Mouse (Mus musculus) layer of hippocampus, adult 9-10 months (tissue): ENCODE results near the gene Synj1.
A peak's percentile ranks its signal among the peaks of the same experiment; 100 is the strongest.

Experiments
- DNase-seq: peaks from one replicate; pipeline ENCODE4 v3.0.0; 2022; ENCODE audit warnings: low spot score

Gene Synj1

GRCm38 (mm10) chr16:91011021-91011683, at the start of gene Synj1:
Gene Synj1, minus strand, starts transcription at chr16:91011308.
- peak; percentile 72 for DNase-seq

- no peak for DNase-seq
Observed at GRCm38 (mm10) chr16:91057741-91058140, 46.6 kb upstream of the Synj1 start.

- DNase-seq = no peak
Observed at GRCm38 (mm10) chr16:91057261-91057660, 46.2 kb upstream of the Synj1 start.

GRCm38 (mm10) chr16:91056043-91056821, 45.1 kb upstream of the Synj1 start:
- DNase-seq = no peak

- no peak for DNase-seq
Observed at GRCm38 (mm10) chr16:91055150-91055549, 44.0 kb upstream of the Synj1 start.

DNA sequence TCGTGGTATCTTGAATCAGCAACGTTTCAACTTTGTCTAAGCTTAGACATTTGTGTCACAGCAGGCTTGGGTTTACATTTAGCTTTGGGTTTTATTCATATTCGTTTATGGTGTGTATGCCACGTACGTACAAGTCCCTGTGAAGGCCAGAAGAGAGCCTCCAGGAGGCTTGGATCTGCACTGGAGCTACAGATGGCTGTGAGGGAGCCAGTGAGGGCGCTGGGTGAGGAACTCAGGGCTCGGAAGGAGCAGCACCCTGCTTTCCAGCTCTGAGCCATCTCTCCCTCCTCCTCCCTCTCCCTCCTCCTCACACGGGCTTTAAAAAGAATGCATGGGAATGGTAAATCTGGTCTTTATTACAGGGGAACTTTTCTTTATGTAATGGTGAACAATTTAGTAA, 42.5 kb upstream of the Synj1 start:
- no peak for DNase-seq

GRCm38 (mm10) chr16:91045511-91045910, 34.4 kb upstream of the Synj1 start:
- no peak for DNase-seq

DNA sequence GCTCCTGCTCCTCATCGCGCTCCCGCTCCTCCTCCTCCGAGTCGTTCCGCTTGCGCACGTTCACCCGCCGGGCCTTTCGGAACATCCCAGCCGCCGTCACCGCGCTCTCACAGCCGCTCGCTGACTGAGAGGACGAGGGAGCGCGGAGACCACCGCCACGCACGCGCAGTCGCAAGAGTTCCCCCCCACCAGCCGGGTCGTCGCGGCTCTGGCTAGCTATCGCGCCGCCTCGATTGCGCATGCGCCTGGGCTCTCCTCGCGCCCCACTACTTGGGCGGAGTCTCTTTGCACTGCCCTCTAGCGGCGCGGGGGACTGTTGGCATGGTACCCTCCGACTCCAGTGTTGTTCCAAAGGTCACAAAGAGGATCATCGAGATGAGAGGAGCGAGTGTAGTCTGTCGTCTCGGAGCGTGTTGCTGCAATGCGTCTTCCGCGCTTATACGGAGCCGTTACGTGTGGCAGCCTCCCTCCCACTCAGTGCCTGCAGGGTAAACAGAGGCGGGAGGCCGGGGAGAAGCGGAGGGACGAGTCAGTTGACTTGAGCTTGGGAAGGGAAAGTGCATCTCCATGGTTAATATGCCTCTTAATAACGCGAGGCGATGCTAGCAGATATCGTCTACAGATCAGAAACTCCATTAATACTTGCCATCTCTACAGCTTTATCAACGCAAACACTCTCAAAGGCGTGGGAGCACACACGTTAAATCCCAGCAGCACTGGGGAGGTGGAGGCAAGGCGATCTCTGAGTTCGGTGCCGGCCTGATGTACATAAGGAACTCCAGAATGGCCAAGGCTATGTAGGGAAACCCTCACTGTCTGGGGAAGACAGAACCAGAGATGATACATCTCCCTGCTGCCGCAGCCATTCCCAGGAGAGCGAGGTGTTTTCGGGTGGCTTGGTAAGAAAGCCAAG, 33.4 kb upstream of the Synj1 start, which contains the start of gene Paxbp1:
TSS of gene Paxbp1 (minus strand) at position 274 of the 913 bp plus-strand sequence.
- peak; percentile 99 for DNase-seq

DNA sequence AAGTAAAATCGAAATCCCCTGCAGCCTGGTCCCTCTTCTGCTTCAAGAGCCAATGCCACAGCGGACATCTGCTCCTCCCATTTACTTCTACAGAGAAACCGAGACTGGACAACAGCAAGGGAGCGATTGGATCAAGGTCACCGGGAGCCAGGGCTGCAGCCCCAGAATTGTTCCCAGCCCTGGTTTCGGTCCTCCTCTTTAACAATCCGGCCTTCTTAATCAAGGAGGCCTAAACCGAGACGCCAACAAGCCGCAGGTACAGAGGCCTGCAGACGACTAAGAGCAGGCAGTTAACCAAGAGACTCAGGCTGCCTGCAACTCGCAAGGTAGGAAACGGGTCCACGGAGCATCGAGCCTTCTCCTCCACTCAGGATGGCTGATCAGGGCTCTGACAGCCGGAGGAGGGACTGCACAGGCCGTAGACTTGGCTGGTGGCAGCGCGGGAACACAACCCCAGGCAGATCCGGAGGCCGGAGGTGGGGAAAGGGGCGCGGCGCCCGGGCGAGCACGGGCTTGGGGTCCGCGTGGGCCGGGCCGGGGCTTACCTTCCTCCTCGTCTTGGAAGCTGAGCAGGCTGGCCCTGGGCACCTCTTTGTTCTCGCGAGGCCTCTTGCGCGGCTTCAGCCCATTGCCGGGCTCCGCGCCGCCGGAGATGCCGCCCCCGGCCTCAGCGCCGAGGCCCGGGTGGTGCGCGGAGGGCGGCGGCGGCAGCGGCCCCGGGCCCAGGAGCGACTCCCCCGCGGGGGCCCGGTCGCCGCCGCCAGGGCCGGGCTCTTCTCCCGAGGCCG, 32.5 kb upstream of the Synj1 start:
- DNase-seq = no peak

- no peak for DNase-seq
Observed at GRCm38 (mm10) chr16:91042640-91043039, 31.5 kb upstream of the Synj1 start.

- DNase-seq = no peak
Observed at GRCm38 (mm10) chr16:91035866-91036265, 24.8 kb upstream of the Synj1 start.

DNA sequence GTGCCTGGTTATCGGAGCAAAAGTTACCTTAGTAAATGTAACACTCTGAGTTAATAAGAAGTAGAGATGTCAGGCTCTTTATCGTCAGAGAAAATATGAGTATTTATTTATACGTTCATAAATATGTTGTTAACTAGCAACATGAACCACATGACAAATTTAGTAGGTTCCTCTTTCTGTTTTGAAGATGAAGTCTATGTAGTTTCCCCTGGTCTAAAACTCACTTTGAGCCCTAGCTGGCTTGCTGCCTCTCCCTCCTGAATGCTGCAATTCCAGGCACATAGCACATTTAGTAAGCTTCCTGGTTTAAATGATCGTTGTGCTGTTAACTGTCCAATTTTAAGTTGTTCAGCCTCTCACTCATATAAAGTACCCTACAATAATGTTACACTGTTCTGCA, 19.6 kb upstream of the Synj1 start:
- DNase-seq = no peak

- DNase-seq = no peak
Observed at GRCm38 (mm10) chr16:91029901-91030300, 18.8 kb upstream of the Synj1 start.

DNA sequence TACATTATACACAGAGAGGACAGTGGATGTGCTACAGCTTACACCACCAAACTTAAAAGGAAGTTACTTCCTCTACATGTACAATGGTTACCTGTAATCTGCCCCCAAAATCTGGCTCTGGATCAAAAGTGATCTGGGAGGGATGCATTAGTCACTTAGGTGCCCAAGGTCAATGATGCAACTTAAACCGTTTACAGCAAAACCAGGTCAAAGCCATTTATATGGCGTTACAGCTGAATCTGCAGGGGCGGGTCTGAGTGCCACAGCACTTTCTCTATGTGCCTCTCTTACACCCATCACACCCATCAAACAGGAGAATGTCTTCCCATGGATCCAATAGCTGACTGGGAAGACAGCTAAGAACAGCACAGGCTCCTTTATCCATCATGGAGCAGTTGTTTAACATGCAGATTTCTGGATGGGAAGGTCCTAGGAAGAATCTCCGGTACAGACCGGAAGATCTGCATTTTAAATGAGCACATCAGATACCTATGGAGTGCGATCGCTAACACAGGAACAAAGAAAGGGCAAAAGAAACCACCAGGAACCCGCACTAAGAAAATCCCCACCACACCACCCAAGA, 18.1 kb upstream of the Synj1 start:
- no peak for DNase-seq

DNA sequence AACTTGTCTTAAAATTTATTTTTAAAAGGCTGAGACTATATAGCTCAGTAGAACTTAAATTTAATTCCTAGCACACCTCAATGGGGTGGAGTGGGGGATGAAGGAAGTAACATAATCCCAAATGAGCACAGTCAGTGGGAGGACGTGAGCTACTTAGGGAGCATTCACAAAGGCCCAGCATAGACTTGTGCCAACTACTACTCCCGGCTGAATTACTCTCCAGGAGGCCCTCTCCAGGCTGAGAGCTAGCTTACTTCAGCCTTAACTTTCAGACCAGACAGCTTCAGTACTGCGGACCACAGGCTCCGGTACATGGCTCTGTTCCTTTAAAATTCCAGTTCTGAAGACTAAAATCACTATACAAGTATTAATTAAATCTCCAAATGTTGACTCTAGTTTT, 15.2 kb upstream of the Synj1 start:
- no peak for DNase-seq

- DNase-seq = no peak
Observed at GRCm38 (mm10) chr16:91023384-91023783, 12.3 kb upstream of the Synj1 start.

- DNase-seq = no peak
Observed at GRCm38 (mm10) chr16:91020842-91021483, 9.9 kb upstream of the Synj1 start.

- no peak for DNase-seq
Observed at GRCm38 (mm10) chr16:91019476-91019875, 8.4 kb upstream of the Synj1 start.

- DNase-seq = no peak
Observed at GRCm38 (mm10) chr16:91015761-91016160, 4.7 kb upstream of the Synj1 start.

GRCm38 (mm10) chr16:91011847-91012246, 739 bp upstream of the Synj1 start:
- DNase-seq = no peak

DNA sequence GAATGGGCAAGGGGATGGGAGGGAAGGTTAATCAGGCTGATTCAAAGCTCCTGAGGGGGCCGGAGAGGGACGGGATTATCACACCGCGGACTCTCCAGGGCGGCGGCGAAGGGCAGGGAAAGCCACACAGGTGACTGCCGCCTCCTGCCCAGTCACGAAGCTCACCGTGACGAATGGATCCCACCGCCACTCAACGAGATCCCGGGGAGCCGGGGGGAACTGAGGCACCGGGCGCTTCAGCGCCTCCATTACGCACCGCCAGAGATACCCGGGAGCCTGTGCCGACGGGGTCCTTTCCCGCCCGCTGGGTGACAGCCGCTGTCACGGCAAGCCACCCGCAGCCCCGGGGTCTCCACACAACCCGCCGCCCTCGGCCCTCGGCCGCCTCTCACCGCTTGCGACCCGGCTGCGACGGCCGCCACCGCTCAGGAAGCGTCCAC, 507 bp downstream of the Synj1 start:
- no peak for DNase-seq
